Mouse (Mus musculus): ENCODE measurements around the gene Tbl3. TPM values are rescaled to one million over a fixed set of nuclear protein-coding genes. Genes with fewer than 3 reads are reported as not detected.
"Not testable (repeated sequence)": the region's sequence is repeated elsewhere in the genome, so short reads cannot be mapped to it uniquely, and the experiment has no call there.

Gene Tbl3
- total RNA-seq, 1 experiment from 2014 or later: 35.8 TPM

GRCm38 (mm10) chr17:24727618-24728017, 20.2 kb upstream of the Tbl3 start, which contains the start of gene Rpl3l:
Gene Rpl3l, plus strand, starts transcription at chr17:24727820.
- no peak for DNase-seq

- no peak for DNase-seq
These were observed 18.4 kb upstream of the Tbl3 start for GRCm38 (mm10) chr17:24725637-24726390.

- peak; percentile 98 for DNase-seq
These were observed 16.7 kb upstream of the Tbl3 start, which contains the start of gene Ndufb10 for GRCm38 (mm10) chr17:24724184-24724583. Gene Ndufb10, minus strand, starts transcription at chr17:24724478.

GRCm38 (mm10) chr17:24723881-24724180, 16.4 kb upstream of the Tbl3 start:
- DNase-seq: peak; percentile 54

- no peak for DNase-seq
These were observed 15.8 kb upstream of the Tbl3 start for GRCm38 (mm10) chr17:24723122-24723880.

GRCm38 (mm10) chr17:24722220-24722924, 14.9 kb upstream of the Tbl3 start:
- no peak for DNase-seq

- not testable (repeated sequence) for DNase-seq
These were observed 14.0 kb upstream of the Tbl3 start for GRCm38 (mm10) chr17:24721383-24721955.

- peak; percentile 57 for DNase-seq
These were observed 13.2 kb upstream of the Tbl3 start for GRCm38 (mm10) chr17:24720616-24721015.

GRCm38 (mm10) chr17:24719494-24720222, 12.2 kb upstream of the Tbl3 start:
- peak; percentile 99 for DNase-seq

- not testable (repeated sequence) for DNase-seq
These were observed 11.5 kb upstream of the Tbl3 start for GRCm38 (mm10) chr17:24718938-24719337.

- no peak for DNase-seq
These were observed 10.5 kb upstream of the Tbl3 start, which contains the start of the genes Rnf151 and Rps2 for GRCm38 (mm10) chr17:24717943-24718342. Gene Rnf151, minus strand, starts transcription at chr17:24718063. Gene Rps2, plus strand, starts transcription at chr17:24718116.

- no peak for DNase-seq
These were observed 8.8 kb upstream of the Tbl3 start for GRCm38 (mm10) chr17:24716166-24716682.

GRCm38 (mm10) chr17:24715556-24715955, 8.1 kb upstream of the Tbl3 start:
- DNase-seq: no peak

GRCm38 (mm10) chr17:24708646-24709045, 1.2 kb upstream of the Tbl3 start:
- no peak for DNase-seq

GRCm38 (mm10) chr17:24707801-24708425, 453 bp upstream of the Tbl3 start:
- peak; percentile 38 for DNase-seq

- no peak for DNase-seq
These were observed 1.6 kb downstream of the Tbl3 start for GRCm38 (mm10) chr17:24705821-24706220.

- no peak for DNase-seq
These were observed 6.2 kb downstream of the Tbl3 start for GRCm38 (mm10) chr17:24701251-24701650.

- no peak for DNase-seq
These were observed 8.0 kb downstream of the Tbl3 start for GRCm38 (mm10) chr17:24699473-24699872.

GRCm38 (mm10) chr17:24698715-24699114, 8.7 kb downstream of the Tbl3 start:
- DNase-seq: no peak

- DNase-seq: no peak
These were observed 9.5 kb downstream of the Tbl3 start for GRCm38 (mm10) chr17:24697985-24698384.

Data from adrenal gland, postnatal 14 days (tissue).